Mouse (Mus musculus): ENCODE results near the gene Tnn.

Tnn gene

DNA sequence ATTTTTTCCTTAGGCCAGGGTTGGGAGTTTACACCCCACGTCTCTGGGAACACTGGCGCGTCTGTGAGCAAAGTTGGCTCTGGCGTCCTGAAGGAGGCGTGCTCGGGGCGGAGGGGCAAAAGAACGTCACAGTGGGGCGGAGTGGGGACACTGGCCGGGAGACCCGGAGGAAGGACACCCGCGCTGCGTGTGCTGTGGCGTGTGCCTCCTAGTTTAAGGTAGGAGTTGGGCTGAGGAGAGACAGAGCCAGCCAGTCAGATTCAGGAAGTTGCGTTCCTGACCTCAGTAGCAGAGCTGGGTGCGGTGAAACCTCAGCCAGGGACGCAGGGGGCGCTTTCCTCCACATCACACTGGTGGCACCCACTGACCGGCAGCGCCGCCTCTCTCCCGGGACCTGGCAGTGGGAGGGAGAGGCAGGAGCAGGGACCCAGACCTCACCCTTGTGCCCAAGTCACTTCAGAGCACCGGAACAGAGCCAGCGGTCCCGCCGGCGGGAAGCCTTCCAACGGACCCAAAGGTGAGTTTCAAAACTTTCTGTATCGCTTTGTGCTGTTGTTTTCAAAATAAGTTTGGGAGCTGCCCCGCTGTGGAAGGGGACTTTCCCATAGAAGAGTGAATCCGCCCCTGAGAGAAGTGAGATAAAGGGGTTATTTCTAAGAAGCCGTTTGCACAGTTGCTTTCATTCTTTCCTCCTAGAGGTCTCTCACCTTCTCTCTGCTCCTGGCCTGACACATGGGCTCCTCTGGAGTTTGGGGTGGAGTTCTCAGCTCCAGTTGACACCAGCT lies 109.0 kb downstream of the Tnn start, which contains the start of gene 4930523C07Rik:
4930523C07Rik (plus strand) TSS at position 146 of the 785 bp plus-strand sequence.
- DNase-seq (ENCODE audit: low read depth, low spot score) = no peak

DNA sequence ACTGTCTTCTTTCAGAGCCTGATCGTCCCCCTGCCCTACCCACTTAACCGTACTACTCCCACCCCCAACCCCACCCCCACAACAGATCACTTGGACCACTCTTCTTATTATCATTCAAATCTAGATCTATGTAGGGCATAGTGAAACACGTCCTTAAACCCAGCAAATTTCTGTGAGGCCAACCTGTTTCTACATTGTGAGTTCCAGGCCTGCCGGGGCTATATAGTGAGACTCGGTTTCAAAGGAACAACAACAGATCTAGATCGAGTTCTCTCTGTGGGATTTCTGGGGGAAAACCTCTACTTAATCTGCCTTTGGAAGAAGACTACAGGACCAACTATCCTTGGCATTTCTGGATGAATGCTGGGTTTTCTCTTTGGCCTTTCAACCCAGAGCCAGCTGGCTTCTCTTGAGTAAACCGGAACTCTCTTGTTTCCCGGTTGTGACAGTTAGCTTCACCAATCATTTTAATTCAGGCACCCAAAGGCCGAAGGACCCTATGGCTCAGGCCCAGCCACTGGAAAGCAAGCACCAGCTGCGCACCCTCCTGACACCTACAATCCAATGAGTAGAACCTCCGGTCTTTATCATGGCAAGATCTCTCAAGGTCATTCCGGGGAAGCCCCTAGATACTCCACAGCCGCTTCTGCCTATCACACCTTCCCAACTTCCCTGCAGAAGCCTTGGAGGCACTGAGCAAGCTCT lies 110.0 kb downstream of the Tnn start:
- no peak for DNase-seq (ENCODE audit: low read depth, low spot score)

DNA sequence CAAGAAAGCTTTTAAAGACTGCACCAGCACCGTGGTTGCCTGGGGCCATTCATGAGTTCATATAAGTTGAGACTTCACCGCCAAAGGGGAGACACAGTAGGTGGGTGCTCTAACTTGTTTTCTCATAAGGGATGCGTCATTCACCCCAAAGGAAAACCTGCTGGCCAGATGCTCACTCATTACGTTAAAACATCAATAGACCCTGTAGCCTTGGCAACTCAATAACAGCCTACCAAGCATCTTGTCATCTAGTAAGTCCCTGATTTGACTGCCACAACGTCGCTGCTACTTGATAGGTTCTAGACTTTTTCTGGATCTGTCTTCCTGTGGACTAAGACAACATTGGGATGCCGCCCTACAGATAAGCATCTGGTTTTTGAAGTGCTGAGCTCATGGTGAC lies 111.0 kb downstream of the Tnn start:
- no peak for DNase-seq (ENCODE audit: low read depth, low spot score)

DNA sequence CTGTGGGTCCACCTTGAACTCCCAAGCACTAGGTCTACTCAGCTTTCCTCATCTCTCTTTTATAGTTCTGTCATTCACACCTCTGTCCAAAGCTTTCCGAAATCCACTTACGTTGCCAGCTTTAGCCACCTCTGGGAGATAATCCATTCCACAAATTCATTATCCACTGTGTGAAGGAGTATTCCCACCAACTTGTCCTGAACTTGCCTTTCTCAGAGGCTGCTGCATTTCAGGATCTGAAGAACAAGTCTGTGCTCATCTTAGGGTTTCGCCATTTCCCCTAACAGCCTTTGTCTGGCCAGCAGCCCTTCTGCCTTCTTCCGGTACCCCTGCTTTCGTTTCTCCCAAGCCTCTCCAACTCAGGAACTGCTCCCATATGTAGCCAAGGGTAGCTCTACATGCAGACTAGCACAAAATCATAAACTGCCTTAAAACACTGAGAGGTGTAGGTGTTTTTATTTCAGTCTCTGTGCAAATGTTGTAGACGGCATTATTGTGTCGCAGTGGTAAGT lies 112.1 kb downstream of the Tnn start:
- no peak for DNase-seq (ENCODE audit: low read depth, low spot score)

DNA sequence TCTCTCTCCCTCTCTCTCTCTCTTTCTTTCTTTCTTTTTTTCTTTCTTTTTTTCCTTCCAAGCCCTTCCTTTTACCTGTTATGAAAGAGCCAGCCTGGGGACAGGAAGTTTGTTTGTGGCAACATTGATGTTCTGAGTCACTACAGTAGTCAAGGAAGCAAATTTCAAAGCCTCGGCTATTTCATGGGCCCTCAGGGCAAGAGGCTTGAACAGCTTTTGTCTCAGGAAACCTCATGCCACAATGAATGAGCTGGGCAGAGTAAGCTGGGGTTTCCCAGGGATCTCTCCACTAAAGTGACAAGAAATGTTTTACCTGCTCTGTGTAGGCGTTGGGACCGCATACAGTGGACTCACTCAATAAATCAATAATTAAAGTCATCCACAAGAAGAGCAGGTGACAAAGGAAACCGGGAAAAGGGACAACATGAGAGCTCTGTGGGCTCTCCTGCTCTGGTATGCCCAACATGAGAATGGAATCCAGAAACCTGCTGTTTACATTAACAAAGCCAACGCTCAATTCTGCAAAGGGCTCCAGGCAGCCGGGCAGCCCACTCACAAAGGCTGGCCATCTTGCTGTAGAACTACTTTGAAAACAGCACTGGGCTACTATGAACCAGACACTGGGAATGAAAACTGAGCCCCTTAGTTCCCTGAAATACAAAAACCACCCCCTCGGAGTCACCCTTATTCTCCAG lies 113.3 kb downstream of the Tnn start:
- DNase-seq (ENCODE audit: low read depth, low spot score) = no peak

DNA sequence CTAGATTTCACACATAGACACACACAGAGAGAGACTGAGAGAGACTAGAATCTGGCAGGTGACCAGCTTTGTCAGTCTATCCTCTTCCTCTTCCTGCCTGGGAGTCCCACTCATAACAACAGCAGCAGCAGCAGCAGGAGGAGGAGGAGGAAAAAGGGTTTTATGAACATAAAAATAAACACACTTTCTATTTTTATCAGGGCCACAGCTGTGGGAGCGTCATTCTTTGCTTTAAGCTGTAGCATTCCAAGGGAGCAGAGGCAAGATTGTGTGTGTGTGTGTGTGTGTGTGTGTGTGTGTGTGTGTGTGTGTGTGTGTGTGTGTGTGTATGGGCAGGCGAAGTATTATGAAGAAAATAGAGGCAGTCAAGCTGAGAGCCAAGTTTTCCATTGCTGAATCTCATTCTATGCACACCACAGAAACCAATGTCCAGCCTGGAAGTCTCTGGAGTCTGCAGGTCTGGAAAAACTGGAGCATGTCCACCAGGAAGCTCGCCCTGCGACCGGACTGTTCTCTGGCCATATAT lies 116.3 kb downstream of the Tnn start:
- DNase-seq (ENCODE audit: low read depth, low spot score) = no peak

DNA sequence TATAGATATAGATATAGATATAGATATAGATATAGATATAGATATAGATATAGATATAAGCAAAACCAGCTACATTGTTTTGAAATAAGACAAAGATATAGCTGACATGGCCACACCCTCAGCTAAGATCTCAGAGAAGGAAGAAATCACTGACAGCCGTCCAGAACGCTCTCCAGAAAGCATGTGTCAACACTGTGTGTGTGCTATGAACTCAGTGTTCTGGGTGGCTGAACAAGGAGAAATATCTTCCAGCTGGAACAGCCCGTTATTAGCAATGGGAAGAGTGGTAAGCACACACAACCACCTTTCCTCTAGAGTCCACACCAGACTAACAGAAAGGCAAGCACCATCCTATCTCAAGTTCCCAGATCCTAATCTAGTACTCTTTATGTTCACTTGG lies 117.8 kb downstream of the Tnn start:
- no peak for DNase-seq (ENCODE audit: low read depth, low spot score)
